Mouse (Mus musculus): ENCODE measurements around the gene Sox6. TPM values are rescaled to one million over a fixed set of nuclear protein-coding genes. Genes with fewer than 3 reads are reported as not detected.

The Sox6 gene
- polyA plus RNA-seq, 1 experiment from 2014 or later = 37.5 TPM

GRCm38 (mm10) chr7:115745672-115746253 lies 292.8 kb downstream of the Sox6 start:
- Histone ChIP-seq H3K9ac (ENCODE audit: low read length) (no peak overlapping the region), H3K27ac (ENCODE audit: low read length) (no peak overlapping the region), H3K4me2 (ENCODE audit: low read depth, low read length) (no peak overlapping the region), H3K4me1 (ENCODE audit: control insufficient read depth, insufficient read depth, low read length) (peaks cover 9% of the 10 kb centered on the region), H3K36me3 (ENCODE audit: control insufficient read depth, insufficient read depth, low read length) (no peaks in the 10 kb centered on the region), H3K9me3 (replicated peaks; ENCODE audit: control insufficient read depth, low read length) (no peaks in the 10 kb centered on the region), H3K27me3 (ENCODE audit: control insufficient read depth, insufficient read depth, low read length) (no peaks in the 10 kb centered on the region), H3K4me3 (replicated peaks; ENCODE audit: low read length) (no peak overlapping the region)
- no peak for ATAC-seq (ENCODE audit: insufficient read depth, low FRiP score)
- 77% methylated on average over 4 of the region's 4 CpGs for WGBS

- no peak; the same call in 1 of the 2 replicates for ATAC-seq (ENCODE audit: insufficient read depth, low FRiP score)
- 52% methylated on average over 7 of the region's 7 CpGs for WGBS
- no peak overlapping the region for H3K27ac ChIP-seq (ENCODE audit: low read length)
- H3K9me3 ChIP-seq (replicated peaks; ENCODE audit: control insufficient read depth, low read length) = no peaks in the 10 kb centered on the region
- H3K4me3 ChIP-seq (replicated peaks; ENCODE audit: low read length) = no peak overlapping the region
- H3K4me2 ChIP-seq (ENCODE audit: low read depth, low read length) = no peak overlapping the region
- no peaks in the 10 kb centered on the region for H3K4me1 ChIP-seq (ENCODE audit: control insufficient read depth, insufficient read depth, low read length)
- H3K9ac ChIP-seq (ENCODE audit: low read length) = no peak overlapping the region
- H3K36me3 ChIP-seq (ENCODE audit: control insufficient read depth, insufficient read depth, low read length) = no peaks in the 10 kb centered on the region
- no peaks in the 10 kb centered on the region for H3K27me3 ChIP-seq (ENCODE audit: control insufficient read depth, insufficient read depth, low read length)
Observed at GRCm38 (mm10) chr7:115734137-115734536, 304.5 kb downstream of the Sox6 start.

- Histone ChIP-seq H3K4me2 (ENCODE audit: low read depth, low read length) (no peak overlapping the region), H3K4me1 (ENCODE audit: control insufficient read depth, insufficient read depth, low read length) (no peaks in the 10 kb centered on the region), H3K27ac (ENCODE audit: low read length) (no peak overlapping the region; the same call in none of the 2 replicates), H3K36me3 (ENCODE audit: control insufficient read depth, insufficient read depth, low read length) (no peaks in the 10 kb centered on the region), H3K4me3 (replicated peaks; ENCODE audit: low read length) (no peak overlapping the region), H3K9ac (ENCODE audit: low read length) (no peak overlapping the region), H3K27me3 (ENCODE audit: control insufficient read depth, insufficient read depth, low read length) (no peaks in the 10 kb centered on the region), H3K9me3 (replicated peaks; ENCODE audit: control insufficient read depth, low read length) (no peaks in the 10 kb centered on the region)
- 49% methylated on average over 1 of the region's 1 CpGs for WGBS
- ATAC-seq (ENCODE audit: insufficient read depth, low FRiP score) = no peak
Observed at GRCm38 (mm10) chr7:115732824-115733223, 305.8 kb downstream of the Sox6 start.

- WGBS = 89% methylated on average over 2 of the region's 2 CpGs
- H3K4me2 ChIP-seq (ENCODE audit: low read depth, low read length) = no peak overlapping the region
- H3K9ac ChIP-seq (ENCODE audit: low read length) = no peak overlapping the region
- no peaks in the 10 kb centered on the region for H3K9me3 ChIP-seq (replicated peaks; ENCODE audit: control insufficient read depth, low read length)
- peaks cover 5% of the 10 kb centered on the region; the same call in 1 of the 2 replicates for H3K4me1 ChIP-seq (ENCODE audit: control insufficient read depth, insufficient read depth, low read length)
- no peak overlapping the region for H3K4me3 ChIP-seq (replicated peaks; ENCODE audit: low read length)
- ATAC-seq (ENCODE audit: insufficient read depth, low FRiP score) = no peak
- no peaks in the 10 kb centered on the region for H3K36me3 ChIP-seq (ENCODE audit: control insufficient read depth, insufficient read depth, low read length)
- H3K27me3 ChIP-seq (ENCODE audit: control insufficient read depth, insufficient read depth, low read length) = no peaks in the 10 kb centered on the region
- H3K27ac ChIP-seq (ENCODE audit: low read length) = no peak overlapping the region
Observed at GRCm38 (mm10) chr7:115726776-115727175, 311.8 kb downstream of the Sox6 start.

GRCm38 (mm10) chr7:115724404-115724803 lies 314.2 kb downstream of the Sox6 start:
- no peak overlapping the region for H3K9ac ChIP-seq (ENCODE audit: low read length)
- H3K4me1 ChIP-seq (ENCODE audit: control insufficient read depth, insufficient read depth, low read length) = peaks cover 8% of the 10 kb centered on the region; the same call in 1 of the 2 replicates
- H3K27me3 ChIP-seq (ENCODE audit: control insufficient read depth, insufficient read depth, low read length) = no peaks in the 10 kb centered on the region
- H3K4me2 ChIP-seq (ENCODE audit: low read depth, low read length) = no peak overlapping the region
- no peak overlapping the region for H3K4me3 ChIP-seq (replicated peaks; ENCODE audit: low read length)
- ATAC-seq (ENCODE audit: insufficient read depth, low FRiP score) = no peak
- WGBS = 87% methylated on average over 2 of the region's 2 CpGs
- no peaks in the 10 kb centered on the region for H3K9me3 ChIP-seq (replicated peaks; ENCODE audit: control insufficient read depth, low read length)
- no peaks in the 10 kb centered on the region for H3K36me3 ChIP-seq (ENCODE audit: control insufficient read depth, insufficient read depth, low read length)
- no peak overlapping the region for H3K27ac ChIP-seq (ENCODE audit: low read length)

- Histone ChIP-seq H3K27me3 (ENCODE audit: control insufficient read depth, insufficient read depth, low read length) (no peaks in the 10 kb centered on the region), H3K4me2 (ENCODE audit: low read depth, low read length) (no peak overlapping the region), H3K36me3 (ENCODE audit: control insufficient read depth, insufficient read depth, low read length) (no peaks in the 10 kb centered on the region), H3K4me3 (replicated peaks; ENCODE audit: low read length) (no peak overlapping the region), H3K9ac (ENCODE audit: low read length) (no peak overlapping the region), H3K4me1 (ENCODE audit: control insufficient read depth, insufficient read depth, low read length) (peaks cover 8% of the 10 kb centered on the region; the same call in 1 of the 2 replicates), H3K9me3 (replicated peaks; ENCODE audit: control insufficient read depth, low read length) (no peaks in the 10 kb centered on the region), H3K27ac (ENCODE audit: low read length) (peak overlapping the region; percentile 10; the same call in 1 of the 2 replicates)
- no peak for ATAC-seq (ENCODE audit: insufficient read depth, low FRiP score)
- WGBS = 40% methylated on average over 7 of the region's 7 CpGs
Observed at GRCm38 (mm10) chr7:115721624-115722540, 316.7 kb downstream of the Sox6 start.

GRCm38 (mm10) chr7:115719791-115720190 lies 318.8 kb downstream of the Sox6 start:
- H3K36me3 ChIP-seq (ENCODE audit: control insufficient read depth, insufficient read depth, low read length) = no peaks in the 10 kb centered on the region
- ATAC-seq (ENCODE audit: insufficient read depth, low FRiP score) = no peak
- H3K27me3 ChIP-seq (ENCODE audit: control insufficient read depth, insufficient read depth, low read length) = no peaks in the 10 kb centered on the region
- H3K4me2 ChIP-seq (ENCODE audit: low read depth, low read length) = no peak overlapping the region
- H3K9ac ChIP-seq (ENCODE audit: low read length) = no peak overlapping the region
- peaks cover 8% of the 10 kb centered on the region; the same call in 1 of the 2 replicates for H3K4me1 ChIP-seq (ENCODE audit: control insufficient read depth, insufficient read depth, low read length)
- no peaks in the 10 kb centered on the region for H3K9me3 ChIP-seq (replicated peaks; ENCODE audit: control insufficient read depth, low read length)
- 77% methylated on average over 3 of the region's 3 CpGs for WGBS
- H3K27ac ChIP-seq (ENCODE audit: low read length) = no peak overlapping the region
- no peak overlapping the region for H3K4me3 ChIP-seq (replicated peaks; ENCODE audit: low read length)

- no peak for ATAC-seq (ENCODE audit: insufficient read depth, low FRiP score)
- WGBS = 30% methylated on average over 2 of the region's 2 CpGs
- no peak overlapping the region for H3K4me2 ChIP-seq (ENCODE audit: low read depth, low read length)
Observed at GRCm38 (mm10) chr7:115706141-115706540, 332.5 kb downstream of the Sox6 start.

GRCm38 (mm10) chr7:115698105-115698504 lies 340.5 kb downstream of the Sox6 start:
- H3K9me3 ChIP-seq (replicated peaks; ENCODE audit: control insufficient read depth, low read length) = no peaks in the 10 kb centered on the region

More at GRCm38 (mm10) chr7:115706141-115706540, 332.5 kb downstream of the Sox6 start:
- Histone ChIP-seq H3K36me3 (ENCODE audit: control insufficient read depth, insufficient read depth, low read length) (no peaks in the 10 kb centered on the region), H3K9me3 (replicated peaks; ENCODE audit: control insufficient read depth, low read length) (no peaks in the 10 kb centered on the region), H3K4me1 (ENCODE audit: control insufficient read depth, insufficient read depth, low read length) (no peaks in the 10 kb centered on the region), H3K27me3 (ENCODE audit: control insufficient read depth, insufficient read depth, low read length) (no peaks in the 10 kb centered on the region), H3K4me3 (replicated peaks; ENCODE audit: low read length) (no peak overlapping the region), H3K9ac (ENCODE audit: low read length) (no peak overlapping the region), H3K27ac (ENCODE audit: low read length) (no peak overlapping the region)

More at GRCm38 (mm10) chr7:115698105-115698504, 340.5 kb downstream of the Sox6 start:
- Histone ChIP-seq H3K4me3 (replicated peaks; ENCODE audit: low read length) (no peak overlapping the region), H3K4me2 (ENCODE audit: low read depth, low read length) (no peak overlapping the region), H3K4me1 (ENCODE audit: control insufficient read depth, insufficient read depth, low read length) (no peaks in the 10 kb centered on the region), H3K27ac (ENCODE audit: low read length) (no peak overlapping the region), H3K36me3 (ENCODE audit: control insufficient read depth, insufficient read depth, low read length) (no peaks in the 10 kb centered on the region), H3K9ac (ENCODE audit: low read length) (no peak overlapping the region), H3K27me3 (ENCODE audit: control insufficient read depth, insufficient read depth, low read length) (no peaks in the 10 kb centered on the region)
- ATAC-seq (ENCODE audit: insufficient read depth, low FRiP score) = no peak
- WGBS = 90% methylated on average over 1 of the region's 1 CpGs

Data from stomach, embryonic 16.5 days (tissue).